In the genomic region with DNA sequence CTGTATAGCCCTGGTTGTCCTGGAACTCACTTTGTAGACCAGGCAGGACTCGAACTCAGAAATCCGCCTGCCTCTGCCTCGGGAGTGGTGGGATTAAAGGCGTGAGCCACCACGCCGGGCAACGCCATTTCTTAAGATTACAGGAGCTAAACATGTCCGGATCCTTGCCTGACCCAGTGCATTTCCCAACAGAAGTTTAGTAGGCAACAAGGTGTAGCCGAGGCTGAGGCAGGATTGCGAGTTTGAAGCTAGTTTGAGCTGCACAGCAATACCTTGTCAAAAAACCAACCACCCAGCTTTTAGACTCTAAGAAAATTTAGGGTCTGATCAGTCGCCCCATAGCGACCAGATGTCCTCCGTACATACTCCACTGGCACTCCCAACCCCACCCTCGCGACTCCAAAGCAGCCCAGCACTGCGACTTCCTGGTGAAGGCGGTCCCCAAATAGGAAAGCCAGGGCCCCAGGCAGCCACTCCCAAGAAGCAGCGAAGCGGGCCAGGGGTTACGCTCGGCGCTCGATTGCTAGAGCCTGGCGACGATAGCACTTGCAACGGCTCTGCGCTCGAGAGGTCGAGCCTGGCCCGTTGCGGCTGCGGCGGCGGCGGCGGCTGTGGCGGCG, we compare ENCODE assay signal across 8 mouse cellular contexts. TPM values are rescaled to one million over a fixed set of nuclear protein-coding genes. Genes with fewer than 3 reads are reported as not detected.
DNase-seq lines count a peak whose midpoint lies in the region; ATAC-seq lines count a peak whose summit lies in the region.

A gene (plus strand): TSS at position 584 of the 620 bp plus-strand sequence.
A gene (plus strand): TSS at position 597 of the 620 bp plus-strand sequence.

- peaks cover 5% of the 10 kb centered on the region for H3K36me3 ChIP-seq in forebrain, embryonic 13.5 days (ENCODE audit: poor library complexity, severe bottlenecking)
- H3K36me3 ChIP-seq in neural tube, embryonic 15.5 days, result peaks cover 5% of the 10 kb centered on the region

- DNase-seq in ES-CJ7 (ENCODE audit: low read depth, low spot score), result peak; percentile 96
- peak; percentile 98 for DNase-seq in heart, postnatal 10 days
- peak; percentile 95 for DNase-seq in large intestine, adult 2 months (ENCODE audit: low read depth, low spot score)
- DNase-seq in lung, adult 18-20 months, result peak; percentile 96 to 97
- DNase-seq in testis, postnatal 14 days (ENCODE audit: low spot score), result peak; percentile 96

- peak within 1 kb of the TSS; percentile 94 for H3K27ac ChIP-seq in forebrain, embryonic 13.5 days
- peak within 1 kb of the TSS; percentile 97 for H3K27ac ChIP-seq in neural tube, embryonic 15.5 days (replicated peaks)

- H3K9me3 ChIP-seq in forebrain, embryonic 13.5 days (replicated peaks), result no peaks in the 10 kb centered on the region
- H3K9me3 ChIP-seq in neural tube, embryonic 15.5 days (replicated peaks), result no peaks in the 10 kb centered on the region

- peaks cover 20% of the 10 kb centered on the region for H3K4me1 ChIP-seq in forebrain, embryonic 13.5 days
- peaks cover 26% of the 10 kb centered on the region for H3K4me1 ChIP-seq in neural tube, embryonic 15.5 days

- intact Hi-C loops in heart, postnatal 10 days (cut with DNase I), result no loop called here

- ATAC-seq in cerebellum, adult (ENCODE audit: insufficient number of reproducible peaks, low FRiP score, low TSS enrichment), result peak; percentile 97
- peak; percentile 97 for ATAC-seq in forebrain, embryonic 13.5 days
- ATAC-seq in neural tube, embryonic 15.5 days (ENCODE audit: low FRiP score), result peak; percentile 96

- WGBS in forebrain, embryonic 13.5 days, result 9% methylated on average over 36 of the region's 38 CpGs
- WGBS in large intestine, adult 2 months, result 2% methylated on average over 38 of the region's 38 CpGs
- WGBS in neural tube, embryonic 15.5 days, result 6% methylated on average over 38 of the region's 38 CpGs

- peak within 1 kb of the TSS; percentile 77 for H3K4me2 ChIP-seq in forebrain, embryonic 13.5 days
- peak within 1 kb of the TSS; percentile 72 for H3K4me2 ChIP-seq in neural tube, embryonic 15.5 days

- H3K27me3 ChIP-seq in forebrain, embryonic 13.5 days, result no peaks in the 10 kb centered on the region
- no peaks in the 10 kb centered on the region for H3K27me3 ChIP-seq in neural tube, embryonic 15.5 days (replicated peaks)

- H3K4me3 ChIP-seq in forebrain, embryonic 13.5 days, result peak within 1 kb of the TSS; percentile 85
- H3K4me3 ChIP-seq in neural tube, embryonic 15.5 days (replicated peaks), result peak within 1 kb of the TSS; percentile 88

- peak within 1 kb of the TSS; percentile 89 for H3K9ac ChIP-seq in forebrain, embryonic 13.5 days
- peak within 1 kb of the TSS; percentile 83 for H3K9ac ChIP-seq in neural tube, embryonic 15.5 days (replicated peaks)

RNA-seq across cellular contexts. Expression of the first gene that starts in this region (rescaled TPM):
- 29.8 and 39.3 TPM in 2 replicates for polyA plus RNA-seq in forebrain, embryonic 13.5 days (2015; fragmentation: Nextera tagmentation; extraction: Ambion mirVana)
- 10 to 100 TPM; 30.3 to 32.5 TPM for total RNA-seq in heart, postnatal 10 days (2021)
- 27.0 and 28.4 TPM in 2 replicates for polyA plus RNA-seq in large intestine, adult 2 months (2012; rRNA removed)
- 24.3 and 25.6 TPM in 2 replicates for polyA plus RNA-seq in neural tube, embryonic 15.5 days (2015; fragmentation: Nextera tagmentation; extraction: Ambion mirVana)

RNA-seq across cellular contexts. Expression of the second gene that starts in this region (rescaled TPM):
- 2.8 and 3.6 TPM in 2 replicates for polyA plus RNA-seq in forebrain, embryonic 13.5 days (2015; fragmentation: Nextera tagmentation; extraction: Ambion mirVana)
- total RNA-seq in heart, postnatal 10 days (2021), result 10 to 100 TPM in 1 of 2 experiments, 1 to 10 TPM in 1; 9.1 to 14.1 TPM
- not detected in 2 replicates for polyA plus RNA-seq in large intestine, adult 2 months (2012; rRNA removed)
- polyA plus RNA-seq in neural tube, embryonic 15.5 days (2015; fragmentation: Nextera tagmentation; extraction: Ambion mirVana), result 1.4 TPM in 1 of 2 replicates, not detected in the other

Comparison
In these comparisons a context has a peak if more than half of its experiments do, and no peak if none do; other contexts are left out.
1. Peak in every context shown above with its lines: DNase-seq, ATAC-seq, H3K4me3 ChIP-seq and H3K27ac ChIP-seq.